Mouse (Mus musculus): ENCODE measurements at regions not wholly inside any gene's neighbourhood (a gene's known extent, or its start where the extent isn't known, plus 50 kb on each side); places are given as distances from the start of the nearest gene placed in this dataset.

DNA sequence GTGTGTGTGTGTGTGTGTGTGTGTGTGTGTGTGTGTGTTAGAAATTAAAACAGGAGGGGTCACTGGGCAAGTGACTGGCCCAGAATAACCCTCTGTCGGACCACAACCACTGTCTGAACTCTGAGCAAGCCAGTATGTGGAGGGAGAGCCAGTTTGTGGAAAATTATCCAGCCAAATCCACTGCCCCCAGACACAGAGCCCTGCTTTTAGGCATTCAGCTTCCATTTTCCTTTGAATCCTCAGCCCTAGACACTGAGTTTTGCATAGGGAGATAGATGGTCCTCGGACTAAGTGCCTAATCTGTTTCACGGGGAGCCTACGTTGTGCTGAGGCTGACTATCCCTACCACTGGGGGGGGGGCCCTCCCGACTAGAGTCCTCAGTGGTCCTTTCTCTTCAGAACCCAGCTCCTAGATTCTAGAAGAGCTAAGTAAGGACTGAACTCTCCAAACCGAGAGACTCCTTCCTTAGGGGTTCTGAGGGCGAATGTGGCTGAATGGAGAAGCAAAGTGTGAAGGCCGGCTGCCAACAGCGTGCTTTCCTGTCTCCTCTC lies 136.2 kb upstream of the Haao start:
- TF ChIP-seq POLR2A (IDR thresholded peaks at IDR 0.05; ENCODE audit: borderline replicate concordance, control insufficient read depth, low read depth, low read length) (no peak), CTCF (IDR thresholded peaks at IDR 0.05; ENCODE audit: control insufficient read depth, insufficient read depth, low read length) (no peak)
